16 mouse cellular contexts compared by ENCODE assay signal in the genomic region with DNA sequence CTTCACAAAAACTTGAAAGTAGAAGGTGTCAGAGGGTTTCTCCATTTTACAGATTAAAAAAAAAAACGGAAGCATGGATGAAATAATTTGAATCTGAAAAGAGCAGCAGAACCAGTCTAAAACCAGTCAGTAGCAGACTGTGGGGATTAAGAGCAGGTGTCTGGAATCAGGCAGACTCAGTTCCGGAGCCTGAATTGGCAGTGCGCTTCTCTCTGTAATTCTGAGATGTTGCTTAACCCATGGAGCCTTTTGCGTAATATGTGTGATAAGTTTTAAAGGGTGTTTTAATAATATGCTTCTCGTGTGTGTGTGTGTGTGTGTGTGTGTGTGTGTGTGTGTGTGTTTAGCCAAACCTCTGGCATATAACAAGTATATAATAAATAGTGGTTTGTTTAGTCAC.
"Had no signal": no experiment of that assay in that cellular context is flagged by ENCODE, and none has a peak within 500 bp of the region (broad histone marks: within the 10 kb centered on the region; RNA-seq: fewer than 3 reads in every experiment).

No protein-coding gene starts in this region.

- H3K9me3 ChIP-seq: limb, embryonic 10.5 days; liver, embryonic 12.5 days; midbrain, embryonic 15.5 days had no signal

- H3K27me3 ChIP-seq: liver, embryonic 12.5 days; megakaryocyte, embryonic 14.5 days; midbrain, embryonic 15.5 days; neural tube, embryonic 12.5 days had no signal

- DNase-seq: kidney, adult 18-20 months; kidney, postnatal 10 days; kidney, postnatal 4 days; retina, postnatal 1 day; right cerebral cortex, postnatal 4 days; spleen, adult 18-20 months; thymus, adult 18-20 months; thymus, postnatal 14 days had no signal

- H3K9ac ChIP-seq: liver, embryonic 12.5 days; midbrain, embryonic 15.5 days; neural tube, embryonic 12.5 days had no signal

- H3K4me3 ChIP-seq: left cerebral cortex, adult 2 months; limb, embryonic 10.5 days; liver, embryonic 12.5 days; megakaryocyte, embryonic 14.5 days; midbrain, embryonic 15.5 days; neural tube, embryonic 12.5 days had no signal

- H3K27ac ChIP-seq: left cerebral cortex, adult 2 months; limb, embryonic 10.5 days; liver, embryonic 12.5 days; macrophage; midbrain, embryonic 15.5 days; neural tube, embryonic 12.5 days had no signal

- H3K36me3 ChIP-seq: limb, embryonic 10.5 days; liver, embryonic 12.5 days; midbrain, embryonic 15.5 days; neural tube, embryonic 12.5 days had no signal

- H3K4me2 ChIP-seq: liver, embryonic 12.5 days; midbrain, embryonic 11.5 days; midbrain, embryonic 15.5 days; neural tube, embryonic 12.5 days had no signal

- ATAC-seq: liver, embryonic 12.5 days; midbrain, embryonic 15.5 days had no signal

- H3K4me1 ChIP-seq: limb, embryonic 10.5 days; liver, embryonic 12.5 days; megakaryocyte, embryonic 14.5 days; neural tube, embryonic 12.5 days had no signal
